Mouse (Mus musculus) cerebellum, adult 8-10 months (tissue): ENCODE measurements around the gene Krtap2-4.
A peak's percentile ranks its signal among the peaks of the same experiment; 100 is the strongest.

Experiments used
- DNase-seq: peaks from one replicate; pipeline ENCODE4 v3.0.0; 2022

The Krtap2-4 gene

DNA sequence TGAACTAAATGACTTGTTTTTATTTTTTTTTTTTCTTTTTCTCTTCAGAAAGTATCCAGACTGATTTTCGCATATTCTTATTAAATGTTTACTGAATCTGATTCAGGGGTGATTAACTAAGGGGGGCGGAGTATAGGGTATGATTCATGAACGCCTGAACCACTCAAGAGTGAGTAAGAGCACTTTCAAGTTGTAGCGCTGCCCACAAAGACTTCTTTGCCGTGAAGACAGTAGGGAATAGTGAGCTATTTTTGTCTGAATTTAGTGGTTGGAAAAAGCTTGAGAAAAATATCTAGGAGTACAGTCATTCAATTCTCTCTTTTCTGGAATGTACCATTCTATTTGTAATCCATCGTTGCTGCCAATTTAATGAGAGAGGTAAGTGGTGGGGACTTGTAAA, 33.1 kb downstream of the Krtap2-4 start:
- no peak for DNase-seq

GRCm38 (mm10) chr11:99581051-99581450, 33.6 kb downstream of the Krtap2-4 start:
- no peak for DNase-seq

GRCm38 (mm10) chr11:99580636-99581035, 34.0 kb downstream of the Krtap2-4 start, which contains the start of gene Krtap1-5:
Gene Krtap1-5, minus strand, starts transcription at chr11:99581016.
- DNase-seq = no peak

- DNase-seq = peak; percentile 35
These were observed 40.5 kb downstream of the Krtap2-4 start for GRCm38 (mm10) chr11:99574106-99574505.

GRCm38 (mm10) chr11:99573164-99573563, 41.5 kb downstream of the Krtap2-4 start:
- DNase-seq = no peak

- no peak for DNase-seq
These were observed 48.1 kb downstream of the Krtap2-4 start, which contains the start of gene Krtap3-1 for GRCm38 (mm10) chr11:99566530-99566929. Gene Krtap3-1, minus strand, starts transcription at chr11:99566630.
